Mouse (Mus musculus) kidney, postnatal 10 days (tissue): ENCODE results near the gene Slc9b1.

Experiments
- DNase-seq: peaks from one replicate; pipeline ENCODE4 v3.0.0; 2021; ENCODE audit warnings: mixed read lengths

Slc9b1 gene

GRCm38 (mm10) chr3:135438913-135439531 lies 91.2 kb downstream of the Slc9b1 start:
- DNase-seq: peak; percentile 95

GRCm38 (mm10) chr3:135439651-135440050 lies 91.8 kb downstream of the Slc9b1 start:
- DNase-seq: no peak

- peak; percentile 42 for DNase-seq
Measured at GRCm38 (mm10) chr3:135440221-135440620, 92.4 kb downstream of the Slc9b1 start.

- DNase-seq: no peak
Measured at GRCm38 (mm10) chr3:135440621-135441020, 92.8 kb downstream of the Slc9b1 start.

GRCm38 (mm10) chr3:135444930-135445329 lies 97.1 kb downstream of the Slc9b1 start:
- DNase-seq: no peak
